Mouse (Mus musculus) liver, embryonic 14.5 days (tissue): ENCODE measurements around the gene Srek1.

Experiments used
- CTCF ChIP-seq: IDR thresholded peaks from 2 replicates; pipeline ENCODE4 v1.5.1; 2016; ENCODE audit warnings: antibody characterized with exemption, low read depth, control low read depth
- EP300 ChIP-seq: IDR thresholded peaks from 2 replicates; pipeline ENCODE4 v1.6.1; 2016; ENCODE audit warnings: antibody characterized with exemption, low read depth

- TF ChIP-seq CTCF (no peak), EP300 (no peak)
Measured at GRCm38 (mm10) chr13:103817935-103818334, 43.5 kb upstream of the Srek1 start.
